Mouse (Mus musculus): ENCODE measurements around the gene Tube1.

DNA sequence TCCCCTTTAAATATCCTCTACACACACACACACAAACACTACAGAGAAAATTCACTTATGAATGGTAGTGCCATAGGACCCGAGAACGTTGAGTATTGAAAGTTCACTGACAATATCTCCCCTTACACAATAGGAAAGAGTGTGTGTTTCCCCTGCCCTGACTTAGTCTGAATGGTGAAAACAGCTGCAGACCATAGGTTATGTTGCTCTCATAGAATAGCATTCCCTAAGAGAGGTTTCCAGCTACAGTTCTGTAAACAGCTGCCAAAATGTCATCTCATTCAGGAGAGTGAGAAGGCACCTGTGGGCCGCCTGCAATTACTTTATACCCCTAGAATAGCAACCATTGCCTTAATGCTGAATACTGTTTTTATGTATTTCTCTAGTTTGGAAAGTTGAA is 27.4 kb upstream of the Tube1 start:
- TF ChIP-seq CTCF (IDR thresholded peaks at IDR 0.05; ENCODE audit: borderline replicate concordance, control insufficient read depth, extremely low read depth, insufficient read depth, low read length, poor library complexity) = no peak
- TF ChIP-seq POLR2A (IDR thresholded peaks at IDR 0.05; ENCODE audit: control insufficient read depth, extremely low read depth, insufficient read depth, low read length, poor library complexity) = no peak

Measured in thymus, adult 2 months (tissue).